In genomic region chr17:30210262-30210661, GRCm38 (mm10) we compare ENCODE assay signal across 17 mouse cellular contexts.
DNase-seq lines count a peak whose midpoint lies in the region; TF ChIP-seq lines count a peak whose summit lies in the region.
"Had no signal": no experiment of that assay in that cellular context is flagged by ENCODE, and none has a peak within 500 bp of the region (broad histone marks: within the 10 kb centered on the region; RNA-seq: fewer than 3 reads in every experiment).

No protein-coding gene starts in this region.

- no peak for DNase-seq in layer of hippocampus, adult 2 months (ENCODE audit: low spot score in 2 of 2)
- DNase-seq in layer of hippocampus, adult 9-11 months = no peak
- peak; percentile 57 to 63 for DNase-seq in cerebellum, adult 2 months
- DNase-seq in cerebellum, adult 9-10 months = peak; percentile 63
- no peak for DNase-seq in MN1 (ENCODE audit: low spot score)
- no peak for DNase-seq in left cerebral cortex, postnatal 14 days (ENCODE audit: low spot score in 2 of 2)
- DNase-seq: adrenal gland, adult 8-10 months; adrenal gland, postnatal 36 days; gastrocnemius, postnatal 36 days; heart, adult 11 months had no signal

- TF ChIP-seq POLR2A in cerebellum, adult 2 months (IDR thresholded peaks at IDR 0.05; ENCODE audit: borderline replicate concordance, insufficient read depth, low read length) = no peak
- no peak for TF ChIP-seq POLR2A in myocyte (IDR thresholded peaks at IDR 0.05; ENCODE audit: insufficient read length, low read depth)

- H3K4me2 ChIP-seq in myocyte (ENCODE audit: low read depth) = no peak overlapping the region
- H3K4me2 ChIP-seq: embryonic facial prominence, embryonic 15.5 days; heart, embryonic 13.5 days; hindbrain, embryonic 13.5 days had no signal

- no peaks in the 10 kb centered on the region for H3K27me3 ChIP-seq in cerebellum, adult 2 months (ENCODE audit: control insufficient read depth, insufficient read depth, low read length)
- H3K27me3 ChIP-seq in myocyte (ENCODE audit: control insufficient read depth, insufficient read depth, insufficient read length) = no peaks in the 10 kb centered on the region
- H3K27me3 ChIP-seq: embryonic facial prominence, embryonic 15.5 days; heart, embryonic 13.5 days; hindbrain, embryonic 13.5 days had no signal

- intact Hi-C loops in left cerebral cortex, postnatal 14 days (cut with DNase I) = no loop called here

- no peaks in the 10 kb centered on the region for H3K36me3 ChIP-seq in myocyte (ENCODE audit: control insufficient read depth, insufficient read depth)

- no peak for TF ChIP-seq CTCF in layer of hippocampus, adult 2 months (conservative IDR thresholded peaks at IDR 0.05)
- TF ChIP-seq CTCF in cerebellum, adult 2 months (IDR thresholded peaks at IDR 0.05; ENCODE audit: borderline replicate concordance, insufficient read depth, low read depth, low read length) = no peak

- H3K79me2 ChIP-seq in myocyte (ENCODE audit: control insufficient read depth, insufficient read depth) = no peaks in the 10 kb centered on the region

- no peak overlapping the region for H3ac ChIP-seq in myocyte (ENCODE audit: control insufficient read depth, insufficient read length)

- H3K4me1 ChIP-seq in cerebellum, adult 2 months (ENCODE audit: control insufficient read depth, insufficient read depth, low read length) = peaks cover 28% of the 10 kb centered on the region

- H3K27ac ChIP-seq in layer of hippocampus, adult 2 months = peak overlapping the region; percentile 46
- no peak overlapping the region for H3K27ac ChIP-seq in cerebellum, adult 2 months (ENCODE audit: insufficient read depth, low read length)
- H3K27ac ChIP-seq: embryonic facial prominence, embryonic 15.5 days; forebrain, embryonic 10.5 days; heart, embryonic 13.5 days; hindbrain, embryonic 13.5 days; hindbrain, postnatal 0 days had no signal

- H3K4me3 ChIP-seq in layer of hippocampus, adult 2 months = no peak overlapping the region
- H3K4me3 ChIP-seq in cerebellum, adult 2 months (replicated peaks; ENCODE audit: insufficient read depth, low read depth, low read length) = no peak overlapping the region
- no peak overlapping the region for H3K4me3 ChIP-seq in myocyte
- H3K4me3 ChIP-seq: embryonic facial prominence, embryonic 15.5 days; erythroblast, embryonic 14.5 days; forebrain, embryonic 10.5 days; heart, embryonic 13.5 days; hindbrain, embryonic 13.5 days had no signal

- WGBS in cerebellum, adult 2 months = 48% methylated on average over 8 of the region's 8 CpGs

TF ChIP-seq in myocyte, 11 proteins besides CTCF, POLR2A, EP300 and RAD21:
- TF ChIP-seq POLR2AphosphoS2 (IDR thresholded peaks at IDR 0.05; ENCODE audit: insufficient read length, low read depth) (peak; percentile 20), REST (IDR thresholded peaks at IDR 0.05; ENCODE audit: insufficient read depth, insufficient read length) (no peak)

Comparison
In these comparisons a context has a peak if more than half of its experiments do, and no peak if none do; other contexts are left out.
1. DNase-seq: peak in cerebellum, adult 2 months (2 of 2) and cerebellum, adult 9-10 months (single experiment); none in layer of hippocampus, adult 2 months (0 of 2), layer of hippocampus, adult 9-11 months (single experiment), MN1 (single experiment) and left cerebral cortex, postnatal 14 days (0 of 2).